Mouse (Mus musculus) spleen, adult 10 weeks (tissue): ENCODE measurements around the gene Omp. TPM values are rescaled to one million over a fixed set of nuclear protein-coding genes. Genes with fewer than 3 reads are reported as not detected.

Source experiments
- polyA plus RNA-seq: library from polyadenylated mRNA; stranded (reverse); fragments of 350-450 nt; fragmentation: Illumina TruSeq; extraction: RNeasy Lipid Tissue Mini Kit (QIAGEN cat#74804); gene quantifications from one replicate; pipeline ENCODE4 v1.2.3, GENCODE M21; 2015; ENCODE audit warnings: low replicate concordance; ENCODE audit not compliant: insufficient read depth

Gene Omp
- polyA plus RNA-seq: 0.62 TPM

DNA sequence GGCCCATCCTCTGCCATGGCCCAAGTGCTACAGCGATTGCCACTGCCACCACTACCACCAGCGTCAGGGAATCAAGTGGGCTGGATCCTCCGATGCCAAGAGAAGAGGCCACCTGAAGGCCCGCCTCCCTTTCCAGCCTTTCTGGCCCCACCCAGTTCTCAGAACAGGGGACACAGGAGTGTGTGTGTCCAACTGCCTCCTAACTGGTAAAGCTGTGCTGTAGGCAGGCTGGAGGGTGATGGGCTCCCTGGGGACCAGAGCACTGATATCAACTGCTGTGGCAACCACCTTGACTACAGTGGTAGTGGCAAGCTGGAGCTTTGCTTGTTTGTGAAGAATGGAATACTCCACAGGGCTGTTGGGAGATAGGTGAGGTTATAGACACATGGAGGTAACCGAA is at the start of gene Omp:
Gene Omp, minus strand, starts transcription at position 101 of the 400 bp plus-strand sequence.

DNA sequence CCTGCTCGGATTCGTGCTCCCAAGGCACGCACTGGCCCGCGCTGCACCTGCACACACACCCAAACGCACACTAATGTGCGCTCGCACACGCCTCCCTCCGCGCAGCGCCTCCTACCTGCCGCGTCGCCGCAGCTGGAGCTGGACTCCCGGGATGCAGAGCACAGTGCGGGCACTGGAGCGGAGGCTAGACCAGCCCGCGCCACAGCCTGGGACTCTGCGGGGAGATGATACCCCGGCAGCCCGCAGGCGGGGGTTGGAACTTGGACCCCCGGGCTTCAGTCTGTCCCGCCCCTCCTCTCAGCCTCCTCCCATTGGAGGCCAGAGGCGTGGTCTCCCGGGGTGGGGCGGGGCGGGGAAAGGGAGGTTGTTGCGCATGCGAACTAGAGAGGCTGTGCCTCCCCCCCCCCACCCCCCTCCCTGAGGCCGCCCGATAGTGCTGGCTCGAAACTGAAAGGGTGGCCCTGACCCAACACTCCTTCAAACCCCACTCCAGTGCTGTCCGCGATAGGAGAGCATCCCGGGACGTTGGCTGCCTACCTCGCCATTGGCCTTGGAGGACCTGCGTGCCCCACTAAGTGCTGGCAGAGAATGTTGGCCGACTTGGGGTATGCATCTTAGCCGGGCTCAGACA is 32.7 kb upstream of the Omp start, which contains the start of gene Capn5:
Gene Capn5, minus strand, starts transcription at position 346 of the 631 bp plus-strand sequence.

GRCm38 (mm10) chr7:98119179-98119960 is 25.9 kb downstream of the Omp start, which contains the start of gene Myo7a:
TSS of gene Myo7a (minus strand) at chr7:98119524.

Other genes starting within 250 kb of the Omp start
- gene Gdpd4, start 225.5 kb downstream of the Omp start, polyA plus RNA-seq: not detected
- gene Myo7a, start 26.0 kb downstream of the Omp start, polyA plus RNA-seq: 16.0 TPM
- gene Capn5, start 32.8 kb upstream of the Omp start, polyA plus RNA-seq: 4.6 TPM
- not detected for gene B3gnt6, start 54.0 kb upstream of the Omp start, polyA plus RNA-seq
- 36.3 TPM for gene Acer3, start 175.7 kb upstream of the Omp start, polyA plus RNA-seq
- gene Tsku, start 215.8 kb upstream of the Omp start, polyA plus RNA-seq: 4.3 TPM